Mouse (Mus musculus) lung, postnatal 0 days (tissue): ENCODE results near the gene Pcnx.

Experiments
- CTCF ChIP-seq: IDR thresholded peaks from 2 replicates; pipeline ENCODE4 v1.5.1; 2016; ENCODE audit warnings: antibody characterized with exemption, mild to moderate bottlenecking
- EP300 ChIP-seq: IDR thresholded peaks from 2 replicates; pipeline ENCODE4 v1.6.1; 2016; ENCODE audit warnings: antibody characterized with exemption, mild to moderate bottlenecking, control low read depth

- TF ChIP-seq CTCF (no peak), EP300 (no peak)
These were observed 42.7 kb upstream of the Pcnx start for GRCm38 (mm10) chr12:81817126-81817505.
